Comparison of ENCODE assay signal across 7 mouse cellular contexts in genomic region chr2:30238906-30239465, GRCm38 (mm10). TPM values are rescaled to one million over a fixed set of nuclear protein-coding genes. Genes with fewer than 3 reads are reported as not detected.
DNase-seq lines count a peak whose midpoint lies in the region; ATAC-seq and TF ChIP-seq lines count a peak whose summit lies in the region.

No protein-coding gene starts in this region.

- DNase-seq in heart, embryonic 10.5 days (ENCODE audit: low spot score) = no peak
- no peak for DNase-seq in stomach, postnatal 0 days (ENCODE audit: low spot score)
- DNase-seq in adrenal gland, adult 8-10 months = no peak
- DNase-seq in gastrocnemius, postnatal 14 days = no peak

- intact Hi-C loops in gastrocnemius, postnatal 14 days (cut with DNase I; ENCODE audit: low total_unique reads) = no loop called here

- H3K4me3 ChIP-seq in megakaryocyte, embryonic 14.5 days (replicated peaks) = peak overlapping the region; percentile 96
- peak overlapping the region; percentile 77 for H3K4me3 ChIP-seq in heart, embryonic 10.5 days
- H3K4me3 ChIP-seq in limb, embryonic 15.5 days = peak overlapping the region; percentile 89
- H3K4me3 ChIP-seq in stomach, postnatal 0 days (ENCODE audit: low read depth, low read length) = peak overlapping the region; percentile 66

- 71% methylated on average over 3 of the region's 3 CpGs for WGBS in heart, embryonic 10.5 days
- WGBS in limb, embryonic 15.5 days = 71% methylated on average over 3 of the region's 3 CpGs
- WGBS in stomach, postnatal 0 days = 55% methylated on average over 3 of the region's 3 CpGs

- H3K27ac ChIP-seq in heart, embryonic 10.5 days = peak overlapping the region; percentile 94; the same call in 1 of the 2 replicates
- H3K27ac ChIP-seq in limb, embryonic 15.5 days = peak overlapping the region; percentile 57; the same call in 1 of the 2 replicates
- no peak overlapping the region for H3K27ac ChIP-seq in stomach, postnatal 0 days (replicated peaks)

- ATAC-seq in megakaryocyte, adult 5-6 weeks (ENCODE audit: poor library complexity, severe bottlenecking) = no peak
- ATAC-seq in limb, embryonic 15.5 days (ENCODE audit: insufficient number of reproducible peaks, low FRiP score, low TSS enrichment, low read depth) = no peak
- no peak for ATAC-seq in stomach, postnatal 0 days (ENCODE audit: low FRiP score, low TSS enrichment)

- 0 out of 2 replicates have a peak, but pooled peaks cover 3% of the 10 kb centered on the region for H3K9me3 ChIP-seq in megakaryocyte, embryonic 14.5 days
- H3K9me3 ChIP-seq in heart, embryonic 10.5 days = no peaks in the 10 kb centered on the region
- H3K9me3 ChIP-seq in limb, embryonic 15.5 days = no peaks in the 10 kb centered on the region
- H3K9me3 ChIP-seq in stomach, postnatal 0 days (ENCODE audit: control insufficient read depth, low read length) = no peaks in the 10 kb centered on the region

- H3K27me3 ChIP-seq in megakaryocyte, embryonic 14.5 days (replicated peaks) = no peaks in the 10 kb centered on the region
- H3K27me3 ChIP-seq in heart, embryonic 10.5 days (ENCODE audit: insufficient read depth, poor library complexity, severe bottlenecking) = no peaks in the 10 kb centered on the region
- H3K27me3 ChIP-seq in limb, embryonic 15.5 days = no peaks in the 10 kb centered on the region
- H3K27me3 ChIP-seq in stomach, postnatal 0 days (ENCODE audit: control insufficient read depth, insufficient read depth, low read length) = no peaks in the 10 kb centered on the region

- peak overlapping the region; percentile 76 for H3K4me2 ChIP-seq in limb, embryonic 15.5 days
- peak overlapping the region; percentile 68 for H3K4me2 ChIP-seq in stomach, postnatal 0 days (replicated peaks; ENCODE audit: low read depth)

- TF ChIP-seq EP300 in stomach, postnatal 0 days (optimal IDR thresholded peaks at IDR 0.05) = no peak

- no peak for TF ChIP-seq CTCF in stomach, postnatal 0 days (IDR thresholded peaks at IDR 0.05; ENCODE audit: low read depth)

- H3K9ac ChIP-seq in limb, embryonic 15.5 days = peak overlapping the region; percentile 83
- H3K9ac ChIP-seq in stomach, postnatal 0 days (ENCODE audit: low read length) = peak overlapping the region; percentile 69

- H3K36me3 ChIP-seq in megakaryocyte, embryonic 14.5 days (replicated peaks; ENCODE audit: low read length) = peaks cover 40% of the 10 kb centered on the region
- H3K36me3 ChIP-seq in heart, embryonic 10.5 days = peaks cover 41% of the 10 kb centered on the region
- peaks cover 38% of the 10 kb centered on the region for H3K36me3 ChIP-seq in limb, embryonic 15.5 days
- H3K36me3 ChIP-seq in stomach, postnatal 0 days (ENCODE audit: control insufficient read depth, insufficient read depth, low read length) = peaks cover 12% of the 10 kb centered on the region; the same call in 1 of the 2 replicates

- peaks cover 73% of the 10 kb centered on the region for H3K4me1 ChIP-seq in megakaryocyte, embryonic 14.5 days
- peaks cover 51% of the 10 kb centered on the region for H3K4me1 ChIP-seq in heart, embryonic 10.5 days
- H3K4me1 ChIP-seq in limb, embryonic 15.5 days = peaks cover 42% of the 10 kb centered on the region
- H3K4me1 ChIP-seq in stomach, postnatal 0 days (replicated peaks; ENCODE audit: control insufficient read depth, insufficient read depth) = peaks cover 8% of the 10 kb centered on the region

RNA-seq across cellular contexts. Expression of gene Gm28035, which starts 1.4 kb away (rescaled TPM):
- polyA plus RNA-seq in megakaryocyte, embryonic 14.5 days (2012; ENCODE audit: insufficient read depth, low replicate concordance) = 3.3 and 6.4 TPM in 2 replicates
- 0.04 TPM in 1 of 2 replicates, not detected in the other for total RNA-seq in megakaryocyte, adult 5-6 weeks (2015)
- not detected in 2 replicates for total RNA-seq in megakaryocyte, adult 5-6 weeks (2017)
- 0.14 and 0.19 TPM in 2 replicates for polyA plus RNA-seq in heart, embryonic 10.5 days (2016; fragmentation: Nextera tagmentation; extraction: Ambion mirVana)
- 0.10 and 0.11 TPM in 2 replicates for polyA plus RNA-seq in limb, embryonic 15.5 days (2015; fragmentation: Nextera tagmentation; extraction: Ambion mirVana)
- 0.05 and 0.11 TPM in 2 replicates for polyA plus RNA-seq in stomach, postnatal 0 days (2015; fragmentation: Nextera tagmentation; extraction: Ambion mirVana)
- total RNA-seq in adrenal gland, adult 8-10 months (2022) = 1 to 10 TPM in 3 of 4 experiments, under 1 TPM in 1; 0.58 to 5.3 (median 2.8) TPM
- 1 to 10 TPM in 1 of 2 experiments, under 1 TPM in 1; 0.59 to 1.7 TPM for total RNA-seq in gastrocnemius, postnatal 14 days (2021)

RNA-seq across cellular contexts. Expression of gene Lrrc8a, which starts 1.5 kb away (rescaled TPM):
- polyA plus RNA-seq in megakaryocyte, embryonic 14.5 days (2012; ENCODE audit: insufficient read depth, low replicate concordance) = 2.7 and 5.1 TPM in 2 replicates
- total RNA-seq in megakaryocyte, adult 5-6 weeks (2015) = 17.9 and 18.4 TPM in 2 replicates
- 10.5 and 13.0 TPM in 2 replicates for total RNA-seq in megakaryocyte, adult 5-6 weeks (2017)
- 20.2 and 34.4 TPM in 2 replicates for polyA plus RNA-seq in heart, embryonic 10.5 days (2016; fragmentation: Nextera tagmentation; extraction: Ambion mirVana)
- 40.6 and 42.5 TPM in 2 replicates for polyA plus RNA-seq in limb, embryonic 15.5 days (2015; fragmentation: Nextera tagmentation; extraction: Ambion mirVana)
- 30.3 and 31.7 TPM in 2 replicates for polyA plus RNA-seq in stomach, postnatal 0 days (2015; fragmentation: Nextera tagmentation; extraction: Ambion mirVana)
- 10 to 100 TPM; 54.6 to 63.0 (median 57.8) TPM for total RNA-seq in adrenal gland, adult 8-10 months (2022)
- 10 to 100 TPM; 19.3 to 30.1 TPM for total RNA-seq in gastrocnemius, postnatal 14 days (2021)

RNA-seq across cellular contexts. Expression of gene Phyhd1, which starts 27.0 kb away (rescaled TPM):
- 6.7 and 11.3 TPM in 2 replicates for polyA plus RNA-seq in megakaryocyte, embryonic 14.5 days (2012; ENCODE audit: insufficient read depth, low replicate concordance)
- total RNA-seq in megakaryocyte, adult 5-6 weeks (2015) = 3.3 and 3.8 TPM in 2 replicates
- total RNA-seq in megakaryocyte, adult 5-6 weeks (2017) = 1.3 and 1.8 TPM in 2 replicates
- polyA plus RNA-seq in heart, embryonic 10.5 days (2016; fragmentation: Nextera tagmentation; extraction: Ambion mirVana) = 4.4 and 5.2 TPM in 2 replicates
- 5.9 and 6.8 TPM in 2 replicates for polyA plus RNA-seq in limb, embryonic 15.5 days (2015; fragmentation: Nextera tagmentation; extraction: Ambion mirVana)
- polyA plus RNA-seq in stomach, postnatal 0 days (2015; fragmentation: Nextera tagmentation; extraction: Ambion mirVana) = 5.8 and 7.1 TPM in 2 replicates
- total RNA-seq in adrenal gland, adult 8-10 months (2022) = 10 to 100 TPM; 12.0 to 20.7 (median 15.4) TPM
- total RNA-seq in gastrocnemius, postnatal 14 days (2021) = 10 to 100 TPM; 11.0 to 14.3 TPM

RNA-seq across cellular contexts. Expression of gene Kyat1, which starts 33.3 kb away (rescaled TPM):
- polyA plus RNA-seq in megakaryocyte, embryonic 14.5 days (2012; ENCODE audit: insufficient read depth, low replicate concordance) = 7.7 TPM in 1 of 2 replicates, not detected in the other
- 1.5 and 2.3 TPM in 2 replicates for total RNA-seq in megakaryocyte, adult 5-6 weeks (2015)
- 3.3 and 5.0 TPM in 2 replicates for total RNA-seq in megakaryocyte, adult 5-6 weeks (2017)
- 12.8 and 17.2 TPM in 2 replicates for polyA plus RNA-seq in heart, embryonic 10.5 days (2016; fragmentation: Nextera tagmentation; extraction: Ambion mirVana)
- polyA plus RNA-seq in limb, embryonic 15.5 days (2015; fragmentation: Nextera tagmentation; extraction: Ambion mirVana) = 12.4 TPM in 2 replicates
- 81.2 and 89.3 TPM in 2 replicates for polyA plus RNA-seq in stomach, postnatal 0 days (2015; fragmentation: Nextera tagmentation; extraction: Ambion mirVana)
- total RNA-seq in adrenal gland, adult 8-10 months (2022) = 10 to 100 TPM; 21.3 to 27.4 (median 22.8) TPM
- 10 to 100 TPM; 20.4 to 23.4 TPM for total RNA-seq in gastrocnemius, postnatal 14 days (2021)

RNA-seq across cellular contexts. Expression of gene Gm28038, which starts 41.9 kb away (rescaled TPM):
- not detected in 2 replicates for polyA plus RNA-seq in megakaryocyte, embryonic 14.5 days (2012; ENCODE audit: insufficient read depth, low replicate concordance)
- total RNA-seq in megakaryocyte, adult 5-6 weeks (2015) = 4.0 TPM in 1 of 2 replicates, not detected in the other
- not detected in 2 replicates for total RNA-seq in megakaryocyte, adult 5-6 weeks (2017)
- polyA plus RNA-seq in heart, embryonic 10.5 days (2016; fragmentation: Nextera tagmentation; extraction: Ambion mirVana) = not detected in 2 replicates
- polyA plus RNA-seq in limb, embryonic 15.5 days (2015; fragmentation: Nextera tagmentation; extraction: Ambion mirVana) = not detected in 2 replicates
- polyA plus RNA-seq in stomach, postnatal 0 days (2015; fragmentation: Nextera tagmentation; extraction: Ambion mirVana) = not detected in 2 replicates
- total RNA-seq in adrenal gland, adult 8-10 months (2022) = not detected
- total RNA-seq in gastrocnemius, postnatal 14 days (2021) = under 1 TPM in 1 of 2 experiments, not detected in 1; 0.90 TPM
